ENCODE assay signal across 27 mouse cellular contexts in the genomic region with DNA sequence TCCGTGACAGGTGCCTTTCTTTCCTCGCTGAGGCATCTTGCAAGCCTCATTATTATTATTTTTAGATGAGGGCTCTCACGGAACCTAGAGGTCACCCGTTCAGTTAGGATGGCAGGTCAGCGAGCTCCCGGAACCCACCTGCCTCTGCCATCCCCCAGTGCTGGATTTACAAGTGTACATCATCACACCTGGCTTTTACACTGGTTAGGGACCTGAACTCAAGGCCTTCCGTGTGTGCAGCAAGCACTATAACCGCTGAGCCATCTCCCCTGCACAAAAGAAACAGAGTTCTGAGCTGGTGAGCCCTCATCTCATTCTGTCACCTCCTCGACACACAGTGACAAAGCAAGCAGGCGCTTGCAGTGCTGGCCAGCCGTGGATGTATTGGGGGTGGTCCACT. TPM values are rescaled to one million over a fixed set of nuclear protein-coding genes. Genes with fewer than 3 reads are reported as not detected.
"Had no signal": no experiment of that assay in that cellular context is flagged by ENCODE, and none has a peak within 500 bp of the region (broad histone marks: within the 10 kb centered on the region; RNA-seq: fewer than 3 reads in every experiment).

No protein-coding gene starts in this region.

- H3K4me3 ChIP-seq: embryonic facial prominence, embryonic 12.5 days; embryonic facial prominence, embryonic 13.5 days; embryonic facial prominence, embryonic 15.5 days; erythroblast, embryonic 14.5 days; forebrain, embryonic 10.5 days; forebrain, embryonic 12.5 days; forebrain, embryonic 13.5 days; forebrain, embryonic 15.5 days; gastrocnemius, adult 2 months; heart, adult 2 months had no signal

- H3K4me2 ChIP-seq: embryonic facial prominence, embryonic 12.5 days; embryonic facial prominence, embryonic 13.5 days; embryonic facial prominence, embryonic 15.5 days; forebrain, embryonic 12.5 days; forebrain, embryonic 13.5 days; forebrain, embryonic 15.5 days had no signal

- H3K36me3 ChIP-seq: embryonic facial prominence, embryonic 12.5 days; embryonic facial prominence, embryonic 13.5 days; embryonic facial prominence, embryonic 15.5 days; forebrain, embryonic 10.5 days; forebrain, embryonic 12.5 days; forebrain, embryonic 15.5 days had no signal

- DNase-seq: cerebellum, adult 18-20 months; cerebellum, adult 2 months; cerebellum, adult 8-10 months; cerebellum, adult 9-10 months; cerebellum, adult 9-11 months; cerebellum, postnatal 10 days; cerebellum, postnatal 14 days; cerebellum, postnatal 25 days; cerebellum, postnatal 36 days; embryo, embryonic 11 days; forebrain, postnatal 0 days; gastrocnemius, adult 2 months; gastrocnemius, postnatal 10 days; gastrocnemius, postnatal 14 days; gastrocnemius, postnatal 25 days; heart, adult 18-20 months; heart, adult 2 months had no signal

- H3K9me3 ChIP-seq: embryonic facial prominence, embryonic 12.5 days; embryonic facial prominence, embryonic 13.5 days; embryonic facial prominence, embryonic 15.5 days; forebrain, embryonic 10.5 days; forebrain, embryonic 12.5 days; forebrain, embryonic 13.5 days; forebrain, embryonic 15.5 days had no signal

- H3K9ac ChIP-seq: embryonic facial prominence, embryonic 12.5 days; embryonic facial prominence, embryonic 13.5 days; embryonic facial prominence, embryonic 15.5 days; forebrain, embryonic 12.5 days; forebrain, embryonic 13.5 days; forebrain, embryonic 15.5 days; forebrain, postnatal 0 days had no signal

- H3K27ac ChIP-seq: embryonic facial prominence, embryonic 12.5 days; embryonic facial prominence, embryonic 13.5 days; embryonic facial prominence, embryonic 15.5 days; forebrain, embryonic 10.5 days; forebrain, embryonic 12.5 days; forebrain, embryonic 13.5 days; forebrain, embryonic 15.5 days; gastrocnemius, adult 2 months; heart, adult 2 months had no signal

- H3K4me1 ChIP-seq: embryonic facial prominence, embryonic 12.5 days had no signal

- ATAC-seq: forebrain, embryonic 13.5 days; forebrain, embryonic 14.5 days; forebrain, embryonic 15.5 days; forebrain, embryonic 16.5 days; forebrain, postnatal 0 days had no signal

- H3K27me3 ChIP-seq: embryonic facial prominence, embryonic 12.5 days; embryonic facial prominence, embryonic 15.5 days; forebrain, embryonic 12.5 days; forebrain, embryonic 13.5 days; forebrain, embryonic 15.5 days had no signal

RNA-seq across cellular contexts. Expression of a gene that starts 2.5 kb away (rescaled TPM):
- polyA plus RNA-seq: erythroblast, embryonic 14.5 days had no signal
